Mouse (Mus musculus) forebrain, embryonic 11.5 days (tissue): Measurements from ENCODE around the gene Pwp2. TPM values are rescaled to one million over a fixed set of nuclear protein-coding genes. Genes with fewer than 3 reads are reported as not detected.

Experiments
- ATAC-seq: fragments of 200-750 bp; cut with Nextera tagmentation; replicated peaks from 2 replicates; pipeline ENCODE4 v1.8.0; 2017; ENCODE audit warnings: moderate TSS enrichment; ENCODE audit not compliant: low FRiP score
- DNase-seq: peaks from one replicate; pipeline ENCODE4 v3.0.0-alpha.2; 2017; ENCODE audit warnings: low spot score
- H3K27ac ChIP-seq: fragments of 300-500 bp; sonication (generic); 2 replicates; pipeline ENCODE4 v1.5.1; 2014; ENCODE audit warnings: low read depth, low read length
- H3K27me3 ChIP-seq: fragments of 300-500 bp; sonication (generic); 2 replicates; pipeline ENCODE4 v1.6.1; 2014; ENCODE audit warnings: mild to moderate bottlenecking, low read length, mixed read lengths; ENCODE audit not compliant: control insufficient read depth, insufficient read depth
- H3K36me3 ChIP-seq: fragments of 300-500 bp; sonication (generic); 2 replicates; pipeline ENCODE4 v1.6.1; 2014; ENCODE audit warnings: mild to moderate bottlenecking, low read length, moderate library complexity, mixed read lengths; ENCODE audit not compliant: control insufficient read depth, insufficient read depth
- H3K4me1 ChIP-seq: fragments of 300-500 bp; sonication (generic); replicated peaks from 2 replicates; pipeline ENCODE4 v1.6.1; 2014; ENCODE audit warnings: low read length, mixed read lengths; ENCODE audit not compliant: control insufficient read depth, insufficient read depth
- H3K4me2 ChIP-seq: fragments of 300-500 bp; sonication (generic); 2 replicates; pipeline ENCODE4 v1.6.1; 2014; ENCODE audit warnings: low read depth, mild to moderate bottlenecking, low read length, moderate library complexity, mixed read lengths; ENCODE audit not compliant: severe bottlenecking
- H3K4me3 ChIP-seq: fragments of 300-500 bp; sonication (generic); 2 replicates; pipeline ENCODE4 v1.5.1; 2014; ENCODE audit warnings: low read depth, low read length
- H3K9ac ChIP-seq: fragments of 300-500 bp; sonication (generic); 2 replicates; pipeline ENCODE4 v1.6.1; 2014; ENCODE audit warnings: low read length
- H3K9me3 ChIP-seq: fragments of 300-500 bp; sonication (generic); 2 replicates; pipeline ENCODE4 v1.6.1; 2016; ENCODE audit warnings: low read length, mixed read lengths; ENCODE audit not compliant: control insufficient read depth
- WGBS: fragments of 180-500 bp; shearing (Covaris S2); extraction: QIAGEN DNeasy Blood & Tissue Kit; methylation state at CpG from one replicate; pipeline ENCODE4 v1.1.7; 2014; 5-methylcytosine and 5-hydroxymethylcytosine counted together
- polyA plus RNA-seq: library from polyadenylated mRNA; unstranded; fragments of >200 nt; fragmentation: Nextera tagmentation; extraction: Ambion mirVana; gene quantifications from 2 replicates; pipeline ENCODE4 v1.2.1, GENCODE M21; 2014

Pwp2 gene
- 23.7 and 28.4 TPM in 2 replicates for polyA plus RNA-seq

GRCm38 (mm10) chr10:78184531-78185380 is at the start of gene Pwp2:
Gene Pwp2, minus strand, starts transcription at chr10:78185149.
- H3K27ac ChIP-seq, result no peak within 1 kb of the TSS

GRCm38 (mm10) chr10:78233756-78234155 is 48.8 kb upstream of the Pwp2 start:
- ATAC-seq, result no peak
- H3K4me2 ChIP-seq, result no peak overlapping the region
- no peaks in the 10 kb centered on the region for H3K36me3 ChIP-seq
- no peak overlapping the region for H3K4me3 ChIP-seq
- H3K9ac ChIP-seq, result no peak overlapping the region
- no peaks in the 10 kb centered on the region for H3K27me3 ChIP-seq
- no peaks in the 10 kb centered on the region for H3K9me3 ChIP-seq
- no peak for DNase-seq
- WGBS, result 95% methylated on average over 6 of the region's 6 CpGs
- H3K4me1 ChIP-seq, result no peaks in the 10 kb centered on the region
- H3K27ac ChIP-seq, result no peak overlapping the region

More at GRCm38 (mm10) chr10:78184531-78185380, at the start of gene Pwp2:
- DNase-seq (peak; percentile 94), ATAC-seq (peak; percentile 95)
- H3K4me3 ChIP-seq, result peak within 1 kb of the TSS; percentile 63
- no peaks in the 10 kb centered on the region for H3K9me3 ChIP-seq
- H3K36me3 ChIP-seq, result peaks cover 7% of the 10 kb centered on the region; the same call in 1 of the 2 replicates
- H3K27me3 ChIP-seq, result no peaks in the 10 kb centered on the region
- H3K9ac ChIP-seq, result peak within 1 kb of the TSS; percentile 35
- H3K4me2 ChIP-seq, result peak within 1 kb of the TSS; percentile 96
- 2% methylated on average over 47 of the region's 47 CpGs for WGBS
- peaks cover 7% of the 10 kb centered on the region; the same call in 1 of the 2 replicates for H3K4me1 ChIP-seq

GRCm38 (mm10) chr10:78233161-78233560 is 48.2 kb upstream of the Pwp2 start:
- ATAC-seq (no peak), DNase-seq (no peak)
- Histone ChIP-seq H3K27me3 (no peaks in the 10 kb centered on the region), H3K9me3 (no peaks in the 10 kb centered on the region), H3K27ac (no peak overlapping the region), H3K9ac (no peak overlapping the region), H3K4me2 (no peak overlapping the region), H3K4me1 (no peaks in the 10 kb centered on the region), H3K36me3 (peaks cover 3% of the 10 kb centered on the region), H3K4me3 (no peak overlapping the region)
- WGBS, result 96% methylated on average over 5 of the region's 5 CpGs

GRCm38 (mm10) chr10:78232301-78232980 is 47.5 kb upstream of the Pwp2 start:
- Histone ChIP-seq H3K4me2 (no peak overlapping the region), H3K4me1 (no peaks in the 10 kb centered on the region), H3K27ac (no peak overlapping the region), H3K36me3 (peaks cover 3% of the 10 kb centered on the region), H3K27me3 (no peaks in the 10 kb centered on the region), H3K4me3 (no peak overlapping the region), H3K9me3 (no peaks in the 10 kb centered on the region), H3K9ac (no peak overlapping the region)
- WGBS, result 86% methylated on average over 4 of the region's 4 CpGs
- ATAC-seq (no peak), DNase-seq (no peak)

- H3K4me2 ChIP-seq, result no peak overlapping the region
- no peaks in the 10 kb centered on the region for H3K9me3 ChIP-seq
- no peak overlapping the region for H3K9ac ChIP-seq
- 92% methylated on average over 5 of the region's 5 CpGs for WGBS
- ATAC-seq (no peak), DNase-seq (no peak)
- H3K4me1 ChIP-seq, result no peaks in the 10 kb centered on the region
- no peak overlapping the region for H3K4me3 ChIP-seq
- H3K27ac ChIP-seq, result no peak overlapping the region
- H3K36me3 ChIP-seq, result peaks cover 3% of the 10 kb centered on the region
- H3K27me3 ChIP-seq, result no peaks in the 10 kb centered on the region
Observed at GRCm38 (mm10) chr10:78228560-78228928, 43.6 kb upstream of the Pwp2 start.

GRCm38 (mm10) chr10:78227875-78228559 is 43.1 kb upstream of the Pwp2 start:
- DNase-seq (no peak), ATAC-seq (no peak)
- peaks cover 3% of the 10 kb centered on the region for H3K36me3 ChIP-seq
- H3K9me3 ChIP-seq, result no peaks in the 10 kb centered on the region
- WGBS, result 94% methylated on average over 8 of the region's 8 CpGs
- no peak overlapping the region for H3K4me2 ChIP-seq
- no peaks in the 10 kb centered on the region for H3K27me3 ChIP-seq
- no peak overlapping the region for H3K4me3 ChIP-seq
- no peaks in the 10 kb centered on the region for H3K4me1 ChIP-seq
- H3K27ac ChIP-seq, result no peak overlapping the region
- H3K9ac ChIP-seq, result no peak overlapping the region

GRCm38 (mm10) chr10:78224136-78224535 is 39.2 kb upstream of the Pwp2 start:
- Histone ChIP-seq H3K4me1 (no peaks in the 10 kb centered on the region), H3K4me3 (no peak overlapping the region), H3K27me3 (no peaks in the 10 kb centered on the region), H3K9me3 (no peaks in the 10 kb centered on the region), H3K27ac (no peak overlapping the region), H3K4me2 (no peak overlapping the region), H3K36me3 (peaks cover 3% of the 10 kb centered on the region), H3K9ac (no peak overlapping the region)
- ATAC-seq, result no peak
- no peak for DNase-seq
- 89% methylated on average over 6 of the region's 6 CpGs for WGBS

GRCm38 (mm10) chr10:78222908-78223307 is 38.0 kb upstream of the Pwp2 start:
- WGBS, result 87% methylated on average over 4 of the region's 4 CpGs
- H3K9me3 ChIP-seq, result no peaks in the 10 kb centered on the region
- H3K27me3 ChIP-seq, result no peaks in the 10 kb centered on the region
- no peak overlapping the region for H3K4me2 ChIP-seq
- H3K36me3 ChIP-seq, result no peaks in the 10 kb centered on the region; the same call in 1 of the 2 replicates
- H3K27ac ChIP-seq, result no peak overlapping the region
- no peak for DNase-seq
- no peak overlapping the region for H3K9ac ChIP-seq
- no peak for ATAC-seq
- H3K4me1 ChIP-seq, result no peaks in the 10 kb centered on the region
- no peak overlapping the region for H3K4me3 ChIP-seq
